Mouse (Mus musculus): ENCODE measurements around the gene Rnf168. TPM values are rescaled to one million over a fixed set of nuclear protein-coding genes. Genes with fewer than 3 reads are reported as not detected.

Gene Rnf168
- polyA plus RNA-seq, 1 experiment from 2014 or later: 20.0 TPM

DNA sequence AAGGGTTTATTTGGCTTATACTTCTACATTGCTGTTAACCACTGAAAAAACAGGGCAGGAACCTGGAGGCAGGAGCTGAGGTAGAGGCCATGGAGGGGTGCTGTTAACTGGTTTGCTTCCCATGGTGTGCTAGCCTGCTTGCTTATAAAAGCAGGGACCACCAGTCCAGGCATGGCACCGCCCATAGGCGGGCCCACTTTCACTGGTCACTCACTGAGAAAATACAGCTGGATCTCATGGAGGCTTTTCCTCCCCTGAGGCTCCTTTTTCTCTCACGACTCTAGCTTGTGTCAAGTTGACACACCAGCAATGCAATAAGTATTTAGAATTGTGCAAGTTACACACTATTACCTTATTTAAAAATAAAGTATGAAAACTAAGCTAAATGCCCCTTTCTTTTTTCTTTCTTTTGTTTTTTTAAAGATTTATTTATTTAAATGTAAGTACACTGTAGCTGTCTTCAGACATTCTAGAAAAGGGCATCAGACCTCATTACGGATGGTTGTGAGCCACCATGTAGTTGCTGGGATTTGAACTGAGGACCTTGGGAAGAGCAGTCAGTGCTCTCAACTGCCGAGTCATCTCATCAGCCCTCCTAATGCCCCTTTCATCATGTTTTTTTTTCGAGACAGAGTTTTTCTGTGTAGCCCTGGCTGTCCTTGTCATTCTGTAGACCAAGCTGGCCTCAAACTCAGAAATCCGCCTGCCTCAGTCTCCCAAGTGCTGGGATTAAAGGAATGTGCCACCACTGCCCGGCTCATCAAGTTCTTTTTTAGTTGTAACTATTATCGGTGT, 53.8 kb downstream of the Rnf168 start:
- 42% methylated on average over 9 of the region's 9 CpGs for WGBS
- H3K36me3 ChIP-seq (ENCODE audit: insufficient read depth, low read length): no peaks in the 10 kb centered on the region
- TF ChIP-seq CTCF (IDR thresholded peaks at IDR 0.05; ENCODE audit: low read depth): no peak
- peak overlapping the region; percentile 98 for H3K4me3 ChIP-seq (replicated peaks; ENCODE audit: low read depth, low read length)
- H3K27me3 ChIP-seq (ENCODE audit: insufficient read depth, low read length): no peaks in the 10 kb centered on the region
- peak; percentile 75 for DNase-seq (ENCODE audit: low spot score)
- peak overlapping the region; percentile 98 for H3K27ac ChIP-seq
- no peak for ATAC-seq (replicated peaks; ENCODE audit: low FRiP score, low read depth)
- 0 out of 2 replicates have a peak, but pooled peaks cover 2% of the 10 kb centered on the region for H3K4me1 ChIP-seq (replicated peaks; ENCODE audit: insufficient read depth, low read length)
- H3K9ac ChIP-seq (ENCODE audit: low read depth, low read length): no peak overlapping the region
- H3K9me3 ChIP-seq (replicated peaks; ENCODE audit: low read length): no peaks in the 10 kb centered on the region
- H3K4me2 ChIP-seq (ENCODE audit: low read length): peak overlapping the region; percentile 69

DNA sequence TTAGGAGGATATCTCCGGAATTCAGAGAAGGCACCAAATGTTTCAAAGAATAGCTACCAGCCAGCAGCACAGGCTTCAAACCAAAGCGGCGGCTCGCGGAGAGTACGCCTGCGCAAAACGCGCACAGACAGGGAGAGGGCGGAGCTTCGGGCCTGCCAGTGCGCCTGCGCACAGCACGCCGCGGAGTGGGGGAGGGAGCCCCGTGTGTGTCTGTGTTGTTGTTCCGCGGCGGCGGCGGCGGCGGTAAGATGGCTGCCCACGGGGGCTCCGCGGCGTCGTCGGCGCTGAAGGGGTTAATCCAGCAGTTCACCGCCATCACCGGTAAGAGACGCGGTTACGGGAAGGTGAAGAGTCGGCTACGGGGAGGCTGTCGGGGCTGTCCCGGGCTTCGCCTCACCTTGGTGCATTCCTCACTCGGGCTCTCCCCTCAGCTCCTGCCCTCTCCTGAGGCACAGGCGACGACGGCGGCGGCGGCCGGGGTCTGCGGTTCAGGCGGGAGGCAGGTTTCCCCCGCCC, 54.8 kb downstream of the Rnf168 start, which contains the start of gene Ubxn7:
Ubxn7 (plus strand) TSS at position 218 of the 516 bp plus-strand sequence.
- peak within 1 kb of the TSS; percentile 98 for H3K27ac ChIP-seq
- no peaks in the 10 kb centered on the region for H3K9me3 ChIP-seq (replicated peaks; ENCODE audit: low read length)
- no peaks in the 10 kb centered on the region for H3K27me3 ChIP-seq (ENCODE audit: insufficient read depth, low read length)
- H3K9ac ChIP-seq (ENCODE audit: low read depth, low read length): peak within 1 kb of the TSS; percentile 98
- 0 out of 2 replicates have a peak, but pooled peaks cover 2% of the 10 kb centered on the region for H3K4me1 ChIP-seq (replicated peaks; ENCODE audit: insufficient read depth, low read length)
- H3K4me3 ChIP-seq (replicated peaks; ENCODE audit: low read depth, low read length): peak within 1 kb of the TSS; percentile 98
- ATAC-seq (replicated peaks; ENCODE audit: low FRiP score, low read depth) (peak; percentile 94), DNase-seq (ENCODE audit: low spot score) (peak; percentile 97)
- WGBS: under 1% methylated on average over 41 of the region's 52 CpGs
- TF ChIP-seq CTCF (IDR thresholded peaks at IDR 0.05; ENCODE audit: low read depth): no peak
- H3K4me2 ChIP-seq (ENCODE audit: low read length): peak within 1 kb of the TSS; percentile 69
- H3K36me3 ChIP-seq (ENCODE audit: insufficient read depth, low read length): no peaks in the 10 kb centered on the region

DNA sequence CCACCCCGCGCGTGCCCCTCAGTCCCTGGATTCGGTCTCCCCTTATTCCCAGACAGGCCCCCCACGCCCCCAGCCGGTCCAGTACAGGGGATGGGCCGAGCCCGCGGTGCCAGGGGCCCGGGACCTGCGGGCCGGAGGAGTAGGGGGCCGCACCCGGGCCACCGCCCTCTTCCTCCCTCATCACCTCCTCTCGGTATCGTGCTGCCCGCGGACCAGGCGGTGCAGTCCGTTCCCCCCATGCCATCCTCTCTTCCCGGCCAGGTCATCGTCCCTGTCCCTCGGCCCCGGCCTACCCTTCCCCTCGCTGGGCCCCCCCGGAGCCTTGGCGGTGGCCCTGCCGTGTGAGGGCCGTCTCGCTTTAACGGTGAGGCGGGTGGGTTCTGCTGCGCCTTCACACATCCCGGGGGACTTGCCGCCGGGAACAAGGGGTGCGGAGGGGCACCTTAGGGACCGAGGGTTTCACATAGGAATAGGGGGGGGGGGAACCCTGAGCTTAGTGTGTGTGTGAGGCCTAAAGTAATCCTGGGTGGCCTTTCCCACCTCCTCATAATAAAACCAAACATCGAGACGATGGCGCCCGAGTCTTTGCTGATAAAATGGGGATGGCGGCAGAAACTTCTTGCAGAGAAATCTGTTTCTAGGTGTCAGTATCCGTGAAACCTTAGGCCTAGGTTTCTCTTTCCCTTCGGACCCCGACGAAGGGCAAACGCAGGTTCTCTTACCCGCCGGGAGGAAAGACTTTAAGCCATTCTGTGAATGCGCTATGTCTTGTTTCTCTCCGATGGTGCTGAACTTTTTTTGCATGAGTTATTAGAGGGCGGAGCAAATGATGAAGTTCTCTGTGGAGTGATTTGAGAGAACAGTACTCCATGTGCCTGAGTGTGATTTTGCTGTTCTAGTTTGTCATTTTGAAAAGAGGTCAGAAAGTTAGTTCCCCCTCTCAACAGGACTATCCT, 55.6 kb downstream of the Rnf168 start:
- Histone ChIP-seq H3K27me3 (ENCODE audit: insufficient read depth, low read length) (no peaks in the 10 kb centered on the region), H3K9ac (ENCODE audit: low read depth, low read length) (peak overlapping the region; percentile 98), H3K27ac (peak overlapping the region; percentile 98), H3K4me1 (replicated peaks; ENCODE audit: insufficient read depth, low read length) (0 out of 2 replicates have a peak, but pooled peaks cover 2% of the 10 kb centered on the region), H3K36me3 (ENCODE audit: insufficient read depth, low read length) (no peaks in the 10 kb centered on the region), H3K4me2 (ENCODE audit: low read length) (peak overlapping the region; percentile 69), H3K9me3 (replicated peaks; ENCODE audit: low read length) (no peaks in the 10 kb centered on the region), H3K4me3 (replicated peaks; ENCODE audit: low read depth, low read length) (peak overlapping the region; percentile 98)
- DNase-seq (ENCODE audit: low spot score) (peak; percentile 89), ATAC-seq (replicated peaks; ENCODE audit: low FRiP score, low read depth) (peak; percentile 71)
- under 1% methylated on average over 52 of the region's 54 CpGs for WGBS
- TF ChIP-seq CTCF (IDR thresholded peaks at IDR 0.05; ENCODE audit: low read depth): no peak

DNA sequence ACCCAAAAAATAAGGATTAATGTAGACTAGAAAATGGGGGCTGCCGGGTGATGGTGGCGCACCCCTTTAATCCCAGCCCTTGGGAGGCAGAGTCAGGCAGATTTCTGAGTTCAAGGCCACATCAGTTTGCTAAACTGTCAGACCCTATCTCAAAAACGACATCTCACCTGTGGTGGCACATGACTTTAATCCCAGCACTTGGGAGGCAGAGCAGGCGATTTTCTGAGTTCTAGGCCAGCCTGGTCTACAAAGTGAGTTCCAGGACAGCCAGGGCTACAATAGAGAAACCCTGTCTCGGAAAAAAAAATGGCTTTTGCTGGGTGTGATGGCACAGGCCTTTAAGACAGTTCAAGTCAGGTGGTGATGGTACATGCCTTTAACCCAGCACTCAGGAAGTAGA, 57.9 kb downstream of the Rnf168 start:
- H3K9ac ChIP-seq (ENCODE audit: low read depth, low read length): no peak overlapping the region
- no peak overlapping the region for H3K4me3 ChIP-seq (replicated peaks; ENCODE audit: low read depth, low read length)
- no peak overlapping the region for H3K27ac ChIP-seq
- 0 out of 2 replicates have a peak, but pooled peaks cover 2% of the 10 kb centered on the region for H3K4me1 ChIP-seq (replicated peaks; ENCODE audit: insufficient read depth, low read length)
- DNase-seq (ENCODE audit: low spot score) (no peak), ATAC-seq (replicated peaks; ENCODE audit: low FRiP score, low read depth) (no peak)
- no peaks in the 10 kb centered on the region for H3K36me3 ChIP-seq (ENCODE audit: insufficient read depth, low read length)
- H3K9me3 ChIP-seq (replicated peaks; ENCODE audit: low read length): no peaks in the 10 kb centered on the region
- TF ChIP-seq CTCF (IDR thresholded peaks at IDR 0.05; ENCODE audit: low read depth): no peak
- WGBS: 90% methylated on average over 5 of the region's 5 CpGs
- no peak overlapping the region for H3K4me2 ChIP-seq (ENCODE audit: low read length)
- no peaks in the 10 kb centered on the region for H3K27me3 ChIP-seq (ENCODE audit: insufficient read depth, low read length)

DNA sequence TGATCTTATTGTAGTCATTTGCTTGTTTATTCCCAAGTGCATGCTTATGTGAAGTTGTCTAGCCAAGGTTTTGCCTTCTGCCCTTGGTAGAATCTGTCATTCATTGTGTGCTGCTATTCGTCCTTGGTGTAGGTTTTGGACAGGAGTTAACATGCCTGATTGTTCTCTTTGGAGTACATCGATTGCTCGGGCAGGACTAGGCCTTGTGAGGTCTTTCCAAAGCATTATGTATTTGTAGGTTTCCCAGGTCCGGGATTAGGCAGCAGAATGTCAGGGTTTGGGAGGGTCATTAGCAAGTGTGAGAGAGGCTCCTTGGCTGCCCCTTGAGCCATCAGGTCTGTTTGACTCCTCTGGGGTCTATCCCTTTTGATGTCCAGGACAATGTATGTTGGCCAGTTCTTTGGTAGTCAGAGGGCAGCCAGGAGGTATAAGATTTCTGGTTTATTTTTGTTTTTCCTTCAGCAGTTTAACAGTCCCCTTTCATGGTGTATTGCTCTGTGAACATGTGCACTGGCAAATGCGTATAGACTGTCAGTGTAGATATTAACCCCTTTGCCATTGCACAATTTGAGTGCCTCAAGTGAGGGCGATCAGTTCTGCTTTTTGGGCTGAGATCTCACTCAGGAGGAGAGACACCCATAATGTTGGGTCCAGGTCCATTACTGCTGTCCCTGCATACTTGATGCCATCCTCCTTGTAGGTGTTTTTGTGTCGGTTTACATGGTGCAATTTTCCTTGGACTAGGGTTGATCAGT, 58.9 kb downstream of the Rnf168 start:
- Histone ChIP-seq H3K27me3 (ENCODE audit: insufficient read depth, low read length) (no peaks in the 10 kb centered on the region), H3K4me1 (replicated peaks; ENCODE audit: insufficient read depth, low read length) (0 out of 2 replicates have a peak, but pooled peaks cover 2% of the 10 kb centered on the region), H3K27ac (peak overlapping the region; percentile 16; the same call in 1 of the 2 replicates), H3K4me2 (ENCODE audit: low read length) (no peak overlapping the region), H3K4me3 (replicated peaks; ENCODE audit: low read depth, low read length) (no peak overlapping the region), H3K9ac (ENCODE audit: low read depth, low read length) (no peak overlapping the region), H3K36me3 (ENCODE audit: insufficient read depth, low read length) (no peaks in the 10 kb centered on the region), H3K9me3 (replicated peaks; ENCODE audit: low read length) (no peaks in the 10 kb centered on the region)
- TF ChIP-seq CTCF (IDR thresholded peaks at IDR 0.05; ENCODE audit: low read depth): no peak
- WGBS: 57% methylated on average over 7 of the region's 7 CpGs
- no peak for DNase-seq (ENCODE audit: low spot score)
- ATAC-seq (replicated peaks; ENCODE audit: low FRiP score, low read depth): no peak

Data from kidney, postnatal 0 days (tissue).